ENCODE assay signal across 11 mouse cellular contexts in the genomic region with DNA sequence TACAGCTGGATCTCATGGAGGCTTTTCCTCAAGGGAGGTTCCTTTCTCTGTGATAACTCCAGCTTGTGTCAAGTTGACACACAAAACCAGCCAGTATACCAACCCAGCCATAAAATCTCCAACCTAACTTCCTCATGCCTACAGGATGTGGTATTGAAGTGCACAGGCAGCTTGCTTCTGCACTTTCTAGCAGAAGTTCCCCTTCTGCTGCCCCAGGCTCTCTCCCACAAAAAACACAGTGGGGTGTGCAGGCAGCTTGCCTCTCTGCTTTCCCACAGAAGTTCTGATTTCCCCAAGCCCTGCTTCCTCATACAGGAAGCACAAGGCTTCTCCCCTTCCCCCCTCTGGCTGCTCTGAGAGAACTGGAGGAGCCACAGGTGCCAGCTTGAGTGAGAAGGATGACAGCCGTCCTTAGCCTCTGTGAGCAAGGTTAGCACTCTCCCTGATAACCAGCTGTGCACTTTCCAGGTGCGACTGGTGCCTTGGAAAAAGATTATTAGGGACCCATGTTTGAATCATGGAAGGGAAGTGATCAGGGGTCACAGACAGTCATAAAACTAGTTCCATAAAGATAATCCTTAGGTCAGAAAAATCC. TPM values are rescaled to one million over a fixed set of nuclear protein-coding genes. Genes with fewer than 3 reads are reported as not detected.
A peak's percentile ranks its signal among the peaks of the same experiment; 100 is the strongest.
DNase-seq lines count a peak whose midpoint lies in the region; ATAC-seq and TF ChIP-seq lines count a peak whose summit lies in the region.
"Had no signal": no experiment of that assay in that cellular context is flagged by ENCODE, and none has a peak within 500 bp of the region (broad histone marks: within the 10 kb centered on the region; RNA-seq: fewer than 3 reads in every experiment).

No protein-coding gene starts in this region.

- TF ChIP-seq EP300 in lung, postnatal 0 days (IDR thresholded peaks at IDR 0.05) = no peak

- no peak overlapping the region for H3K4me2 ChIP-seq in lung, postnatal 0 days (replicated peaks; ENCODE audit: low read depth, low read length)
- H3K4me2 ChIP-seq: heart, embryonic 13.5 days; midbrain, embryonic 12.5 days had no signal

- H3K9ac ChIP-seq in lung, postnatal 0 days (replicated peaks; ENCODE audit: low read depth) = no peak overlapping the region
- H3K9ac ChIP-seq: heart, embryonic 13.5 days; midbrain, embryonic 12.5 days had no signal

- H3K4me1 ChIP-seq in lung, postnatal 0 days (ENCODE audit: insufficient read depth, low read depth, low read length) = no peaks in the 10 kb centered on the region
- H3K4me1 ChIP-seq: heart, embryonic 13.5 days; midbrain, embryonic 12.5 days had no signal

- ATAC-seq in frontal cortex, adult (ENCODE audit: low TSS enrichment) = peak; percentile 34; the same call in 1 of the 2 replicates
- peak; percentile 33; the same call in 1 of the 2 replicates for ATAC-seq in lung, postnatal 0 days

- TF ChIP-seq CTCF in lung, postnatal 0 days (IDR thresholded peaks at IDR 0.05) = no peak

- DNase-seq in frontal cortex, postnatal 25 days (ENCODE audit: low spot score in 2 of 2) = no peak
- DNase-seq in 416B (ENCODE audit: low read depth) = peak; percentile 92
- DNase-seq in heart, postnatal 14 days = peak; percentile 2 to 7
- peak; percentile 29 for DNase-seq in lung, postnatal 0 days (ENCODE audit: low spot score)
- no peak for DNase-seq in cerebellum, adult 9-10 months
- no peak for DNase-seq in ovary, adult 18-20 months (ENCODE audit: low spot score)
- DNase-seq in gastrocnemius, postnatal 10 days = no peak
- DNase-seq: cerebellum, adult 8-10 months had no signal

- H3K4me3 ChIP-seq in lung, postnatal 0 days (ENCODE audit: low read depth, low read length) = no peak overlapping the region
- H3K4me3 ChIP-seq: heart, embryonic 13.5 days; midbrain, embryonic 12.5 days had no signal

- H3K27me3 ChIP-seq in lung, postnatal 0 days (replicated peaks; ENCODE audit: insufficient read depth, low read length) = no peaks in the 10 kb centered on the region
- H3K27me3 ChIP-seq: heart, embryonic 13.5 days; midbrain, embryonic 12.5 days had no signal

- H3K36me3 ChIP-seq in lung, postnatal 0 days (ENCODE audit: insufficient read depth, low read length) = no peaks in the 10 kb centered on the region
- H3K36me3 ChIP-seq: heart, embryonic 13.5 days; midbrain, embryonic 12.5 days had no signal

- no peaks in the 10 kb centered on the region for H3K9me3 ChIP-seq in lung, postnatal 0 days (ENCODE audit: low read length)
- H3K9me3 ChIP-seq: heart, embryonic 13.5 days; midbrain, embryonic 12.5 days had no signal

- 34% methylated on average over 2 of the region's 2 CpGs for WGBS in lung, postnatal 0 days

- no peak overlapping the region for H3K27ac ChIP-seq in lung, postnatal 0 days (ENCODE audit: low read length)
- H3K27ac ChIP-seq: heart, embryonic 13.5 days; midbrain, embryonic 12.5 days had no signal

- intact Hi-C loops in heart, postnatal 14 days (cut with DNase I) = no loop called here

RNA-seq across cellular contexts. Expression of gene Cpb1, which starts 29.3 kb away (rescaled TPM):
- total RNA-seq in heart, postnatal 14 days (2021) = not detected
- 1.3 and 1.4 TPM in 2 replicates for polyA plus RNA-seq in lung, postnatal 0 days (2015; fragmentation: Nextera tagmentation; extraction: Ambion mirVana)
- under 1 TPM; 0.12 to 0.16 TPM for total RNA-seq in gastrocnemius, postnatal 10 days (2021)
- polyA plus RNA-seq: midbrain, embryonic 12.5 days had no signal

Comparison
In these comparisons a context has a peak if more than half of its experiments do, and no peak if none do; other contexts are left out.
1. DNase-seq: peak in 416B (single experiment), heart, postnatal 14 days (2 of 2) and lung, postnatal 0 days (single experiment); none in frontal cortex, postnatal 25 days (0 of 2), cerebellum, adult 9-10 months (single experiment), ovary, adult 18-20 months (single experiment) and gastrocnemius, postnatal 10 days (single experiment).